Mouse (Mus musculus): ENCODE results near the gene Vmn2r68.

Gene Vmn2r68

DNA sequence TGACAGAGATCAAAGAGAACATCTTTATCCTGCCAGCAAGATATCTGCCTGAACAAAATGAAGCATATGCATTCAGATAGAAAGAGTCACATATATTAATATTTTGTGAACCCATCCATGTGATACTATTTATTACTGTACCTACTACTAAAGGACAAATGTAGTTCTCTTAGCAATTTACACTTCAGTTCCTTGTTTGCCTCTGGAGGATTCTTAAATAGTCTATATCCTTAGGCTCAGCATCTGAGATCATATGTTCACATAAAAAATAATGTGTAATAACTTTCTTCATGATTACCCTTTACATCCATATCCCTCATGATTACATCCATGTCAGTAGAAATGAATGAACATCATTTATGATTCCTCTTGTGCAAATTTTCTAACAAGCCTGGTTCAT lies at the start of gene Vmn2r68:
Gene Vmn2r68 (minus strand): TSS at position 101 of the 400 bp plus-strand sequence.
- DNase-seq (ENCODE audit: low spot score), result no peak

All from lung, postnatal 25 days (tissue).